ENCODE assay signal across 18 mouse cellular contexts in the genomic region with DNA sequence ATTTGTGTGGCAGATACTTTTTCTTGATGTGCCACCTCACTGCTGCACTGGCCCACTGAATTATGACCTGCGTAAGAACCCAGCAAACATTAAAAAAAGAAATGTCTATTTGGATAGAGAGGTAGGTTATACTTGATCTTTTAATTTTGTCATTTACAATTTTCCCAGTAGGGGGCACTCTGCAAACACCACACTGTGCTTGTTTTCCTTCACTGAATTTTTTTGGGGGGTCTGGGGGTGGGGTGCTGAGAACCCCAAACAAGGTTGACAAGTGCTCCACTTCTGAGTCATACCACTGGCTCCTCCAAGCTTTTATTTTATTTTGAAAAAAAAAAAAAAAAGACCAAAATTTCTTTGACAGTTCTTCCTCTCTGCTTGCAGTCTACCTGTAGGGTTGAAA. TPM values are rescaled to one million over a fixed set of nuclear protein-coding genes. Genes with fewer than 3 reads are reported as not detected.
DNase-seq lines count a peak whose midpoint lies in the region; ATAC-seq and TF ChIP-seq lines count a peak whose summit lies in the region.
"Had no signal": no experiment of that assay in that cellular context is flagged by ENCODE, and none has a peak within 500 bp of the region (broad histone marks: within the 10 kb centered on the region; RNA-seq: fewer than 3 reads in every experiment).

No protein-coding gene starts in this region.

- no peak overlapping the region for H3K9ac ChIP-seq in hindbrain, postnatal 0 days (replicated peaks; ENCODE audit: low read length)
- H3K9ac ChIP-seq in hindbrain, embryonic 14.5 days = no peak overlapping the region
- no peak overlapping the region for H3K9ac ChIP-seq in midbrain, postnatal 0 days (replicated peaks; ENCODE audit: low read length, poor library complexity, severe bottlenecking)
- no peak overlapping the region for H3K9ac ChIP-seq in midbrain, embryonic 13.5 days (replicated peaks)
- H3K9ac ChIP-seq in MEL (ENCODE audit: control insufficient read depth, low read depth, low read length, poor library complexity, severe bottlenecking) = no peak overlapping the region

- no peak for TF ChIP-seq EP300 in MEL (IDR thresholded peaks at IDR 0.05; ENCODE audit: low read depth in 1 of 2, low read length in 2 of 2)

- peak; percentile 30; the same call in 1 of the 2 replicates for TF ChIP-seq CTCF in hindbrain, postnatal 0 days (IDR thresholded peaks at IDR 0.05; ENCODE audit: low read depth)
- peak; percentile 38 for TF ChIP-seq CTCF in midbrain, postnatal 0 days (IDR thresholded peaks at IDR 0.05)
- peak in 2 of 3 experiments; percentile 13 to 47; a peak in 3 of 6 replicates for TF ChIP-seq CTCF in MEL (IDR thresholded peaks at IDR 0.05 in 2 of 3, conservative IDR thresholded peaks at IDR 0.05 in 1 of 3; ENCODE audit: control insufficient read depth in 1 of 3, insufficient read depth in 1 of 3, low read depth in 2 of 3, low read length in 3 of 3, poor library complexity in 1 of 3, severe bottlenecking in 1 of 3)

- WGBS in hindbrain, postnatal 0 days = 79% methylated on average over 1 of the region's 1 CpGs
- 79% methylated on average over 1 of the region's 1 CpGs for WGBS in hindbrain, embryonic 14.5 days
- WGBS in midbrain, postnatal 0 days = 86% methylated on average over 1 of the region's 1 CpGs
- WGBS in midbrain, embryonic 13.5 days = 59% methylated on average over 1 of the region's 1 CpGs

- TF ChIP-seq RAD21 in MEL (IDR thresholded peaks at IDR 0.05; ENCODE audit: low read depth, low read length) = peak; percentile 49

- no peak for DNase-seq in hindbrain, postnatal 0 days (ENCODE audit: low spot score)
- DNase-seq in hindbrain, embryonic 14.5 days (ENCODE audit: low spot score) = no peak
- DNase-seq in midbrain, postnatal 0 days (ENCODE audit: low spot score) = no peak
- no peak for DNase-seq in MEL (ENCODE audit: low read depth, low spot score)
- DNase-seq in splenic B cell, adult 2 months (ENCODE audit: low read depth, low spot score) = peak; percentile 48
- DNase-seq in layer of hippocampus, postnatal 25 days (ENCODE audit: extremely low spot score in 1 of 2, low spot score in 1 of 2) = no peak
- DNase-seq: adrenal gland, postnatal 14 days; heart, adult 18-20 months; heart, postnatal 10 days; lung, adult 2 months; right cerebral cortex, postnatal 14 days had no signal

- H3K4me3 ChIP-seq in hindbrain, postnatal 0 days (ENCODE audit: low read length) = no peak overlapping the region
- H3K4me3 ChIP-seq in hindbrain, embryonic 14.5 days (replicated peaks; ENCODE audit: low read length) = no peak overlapping the region
- no peak overlapping the region for H3K4me3 ChIP-seq in midbrain, postnatal 0 days (ENCODE audit: low read depth, low read length)
- no peak overlapping the region for H3K4me3 ChIP-seq in midbrain, embryonic 13.5 days (replicated peaks)
- H3K4me3 ChIP-seq in MEL (ENCODE audit: control insufficient read depth in 1 of 2, insufficient read depth in 1 of 2, low read depth in 2 of 2, low read length in 2 of 2) = no peak overlapping the region

- ATAC-seq in hindbrain, postnatal 0 days = no peak
- ATAC-seq in hindbrain, embryonic 14.5 days (ENCODE audit: low FRiP score) = no peak
- ATAC-seq in midbrain, postnatal 0 days (ENCODE audit: low FRiP score) = no peak
- ATAC-seq in midbrain, embryonic 13.5 days = no peak

- no peak for TF ChIP-seq POLR2A in MEL (IDR thresholded peaks at IDR 0.05; ENCODE audit: control insufficient read depth in 1 of 2, insufficient read depth in 1 of 2, low read depth in 1 of 2, low read length in 2 of 2, poor library complexity in 1 of 2)

- H3K79me2 ChIP-seq in MEL (ENCODE audit: control insufficient read depth, insufficient read depth, low read length, poor library complexity) = peaks cover 8% of the 10 kb centered on the region

- no peaks in the 10 kb centered on the region for H3K36me3 ChIP-seq in hindbrain, postnatal 0 days (ENCODE audit: insufficient read depth, low read length)
- no peaks in the 10 kb centered on the region for H3K36me3 ChIP-seq in hindbrain, embryonic 14.5 days (replicated peaks; ENCODE audit: control insufficient read depth, insufficient read depth)
- H3K36me3 ChIP-seq in midbrain, postnatal 0 days (ENCODE audit: insufficient read depth, low read length) = no peaks in the 10 kb centered on the region
- no peaks in the 10 kb centered on the region for H3K36me3 ChIP-seq in midbrain, embryonic 13.5 days
- H3K36me3 ChIP-seq in MEL (ENCODE audit: control insufficient read depth in 1 of 2, insufficient read depth in 2 of 2, low read length in 2 of 2) = peaks cover 0 to 7% of the 10 kb centered on the region in 2 experiments; a peak in 2 of 4 replicates
- H3K36me3 ChIP-seq in splenic B cell, adult 2 months (ENCODE audit: control insufficient read depth, insufficient read depth, low read length, poor library complexity, severe bottlenecking) = no peaks in the 10 kb centered on the region

- no peaks in the 10 kb centered on the region for H3K9me3 ChIP-seq in hindbrain, postnatal 0 days (ENCODE audit: low read length)
- no peaks in the 10 kb centered on the region for H3K9me3 ChIP-seq in hindbrain, embryonic 14.5 days (ENCODE audit: control insufficient read depth, low read length)
- no peaks in the 10 kb centered on the region for H3K9me3 ChIP-seq in midbrain, postnatal 0 days (ENCODE audit: low read length)
- no peaks in the 10 kb centered on the region for H3K9me3 ChIP-seq in midbrain, embryonic 13.5 days
- H3K9me3 ChIP-seq in MEL (replicated peaks; ENCODE audit: insufficient read depth, low read length) = no peaks in the 10 kb centered on the region

- H3K27me3 ChIP-seq in hindbrain, postnatal 0 days (ENCODE audit: insufficient read depth, low read length) = peaks cover 7% of the 10 kb centered on the region; the same call in 1 of the 2 replicates
- H3K27me3 ChIP-seq in hindbrain, embryonic 14.5 days (ENCODE audit: control insufficient read depth, insufficient read depth, low read length) = peaks cover 17% of the 10 kb centered on the region
- peaks cover 4% of the 10 kb centered on the region; the same call in 1 of the 2 replicates for H3K27me3 ChIP-seq in midbrain, postnatal 0 days (ENCODE audit: insufficient read depth, low read length)
- peaks cover 13% of the 10 kb centered on the region; the same call in 1 of the 2 replicates for H3K27me3 ChIP-seq in midbrain, embryonic 13.5 days
- peaks cover 5 to 6% of the 10 kb centered on the region in 2 experiments for H3K27me3 ChIP-seq in MEL (ENCODE audit: control insufficient read depth in 1 of 2, insufficient read depth in 2 of 2, low read length in 2 of 2)
- no peaks in the 10 kb centered on the region for H3K27me3 ChIP-seq in splenic B cell, adult 2 months (ENCODE audit: control insufficient read depth, insufficient read depth, low read length, poor library complexity, severe bottlenecking)

- H3K4me1 ChIP-seq in hindbrain, postnatal 0 days (ENCODE audit: insufficient read depth, low read length) = peaks cover 4% of the 10 kb centered on the region
- H3K4me1 ChIP-seq in hindbrain, embryonic 14.5 days (replicated peaks; ENCODE audit: control insufficient read depth, insufficient read depth, low read length) = peaks cover 11% of the 10 kb centered on the region
- peaks cover 4% of the 10 kb centered on the region; the same call in 1 of the 2 replicates for H3K4me1 ChIP-seq in midbrain, postnatal 0 days (ENCODE audit: insufficient read depth, low read length)
- peaks cover 12% of the 10 kb centered on the region for H3K4me1 ChIP-seq in midbrain, embryonic 13.5 days (replicated peaks)
- peaks cover 0 to 6% of the 10 kb centered on the region in 2 experiments; a peak in 2 of 4 replicates for H3K4me1 ChIP-seq in MEL (ENCODE audit: control insufficient read depth in 1 of 2, insufficient read depth in 2 of 2, low read length in 2 of 2)

- H3K27ac ChIP-seq in hindbrain, postnatal 0 days = no peak overlapping the region
- H3K27ac ChIP-seq in hindbrain, embryonic 14.5 days = no peak overlapping the region
- no peak overlapping the region for H3K27ac ChIP-seq in midbrain, postnatal 0 days (ENCODE audit: low read depth, low read length)
- no peak overlapping the region for H3K27ac ChIP-seq in midbrain, embryonic 13.5 days
- no peak overlapping the region for H3K27ac ChIP-seq in MEL (ENCODE audit: control insufficient read depth, low read depth, low read length)

- H3K4me2 ChIP-seq in hindbrain, postnatal 0 days (ENCODE audit: low read depth, low read length) = no peak overlapping the region
- no peak overlapping the region for H3K4me2 ChIP-seq in hindbrain, embryonic 14.5 days (replicated peaks)
- H3K4me2 ChIP-seq in midbrain, postnatal 0 days (ENCODE audit: low read depth, low read length, poor library complexity, severe bottlenecking) = no peak overlapping the region
- H3K4me2 ChIP-seq in midbrain, embryonic 13.5 days (replicated peaks) = no peak overlapping the region

RNA-seq across cellular contexts. Expression of a gene that starts 4.0 kb away (rescaled TPM):
- total RNA-seq in hindbrain, postnatal 0 days (2014; rRNA removed) = 42.9 and 44.5 TPM in 2 replicates
- 23.8 and 24.8 TPM in 2 replicates for polyA plus RNA-seq in hindbrain, postnatal 0 days (2015; fragmentation: Nextera tagmentation; extraction: Ambion mirVana)
- 46.0 and 50.2 TPM in 2 replicates for polyA plus RNA-seq in hindbrain, embryonic 14.5 days (2014; fragmentation: Nextera tagmentation; extraction: Ambion mirVana)
- total RNA-seq in midbrain, postnatal 0 days (2014; rRNA removed) = 51.9 and 62.2 TPM in 2 replicates
- 26.4 and 26.7 TPM in 2 replicates for polyA plus RNA-seq in midbrain, postnatal 0 days (2015; fragmentation: Nextera tagmentation; extraction: Ambion mirVana)
- 36.9 and 39.5 TPM in 2 replicates for polyA plus RNA-seq in midbrain, embryonic 13.5 days (2015; fragmentation: Nextera tagmentation; extraction: Ambion mirVana)
- total RNA-seq in MEL (2012; rRNA removed) = 23.3 and 24.2 TPM in 2 replicates
- polyA plus RNA-seq in MEL (2012; ENCODE audit: insufficient read depth in 1 of 2, insufficient read length in 2 of 2, low read depth in 1 of 2, low replicate concordance in 2 of 2, missing spikeins in 1 of 2) = 10 to 100 TPM; 32.8 to 37.9 TPM
- 10 to 100 TPM; 76.0 to 81.7 TPM for total RNA-seq in layer of hippocampus, postnatal 25 days (2021)

RNA-seq across cellular contexts. Expression of a gene that starts 10.8 kb away (rescaled TPM):
- not detected in 2 replicates for total RNA-seq in hindbrain, postnatal 0 days (2014; rRNA removed)
- polyA plus RNA-seq in hindbrain, postnatal 0 days (2015; fragmentation: Nextera tagmentation; extraction: Ambion mirVana) = not detected in 2 replicates
- not detected in 2 replicates for polyA plus RNA-seq in hindbrain, embryonic 14.5 days (2014; fragmentation: Nextera tagmentation; extraction: Ambion mirVana)
- total RNA-seq in midbrain, postnatal 0 days (2014; rRNA removed) = not detected in 2 replicates
- not detected in 2 replicates for polyA plus RNA-seq in midbrain, postnatal 0 days (2015; fragmentation: Nextera tagmentation; extraction: Ambion mirVana)
- not detected in 2 replicates for polyA plus RNA-seq in midbrain, embryonic 13.5 days (2015; fragmentation: Nextera tagmentation; extraction: Ambion mirVana)
- 0.35 and 0.42 TPM in 2 replicates for total RNA-seq in MEL (2012; rRNA removed)
- polyA plus RNA-seq in MEL (2012; ENCODE audit: insufficient read depth in 1 of 2, insufficient read length in 2 of 2, low read depth in 1 of 2, low replicate concordance in 2 of 2, missing spikeins in 1 of 2) = under 1 TPM in 1 of 2 experiments, not detected in 1; 0.47 TPM
- total RNA-seq in layer of hippocampus, postnatal 25 days (2021) = not detected
- total RNA-seq: layer of hippocampus, postnatal 14 days had no signal
- polyA plus RNA-seq: forebrain, embryonic 11.5 days; kidney, embryonic 16.5 days had no signal

RNA-seq across cellular contexts. Expression of a gene that starts 12.1 kb away (rescaled TPM):
- not detected in 2 replicates for total RNA-seq in hindbrain, postnatal 0 days (2014; rRNA removed)
- polyA plus RNA-seq in hindbrain, postnatal 0 days (2015; fragmentation: Nextera tagmentation; extraction: Ambion mirVana) = 0.09 TPM in 1 of 2 replicates, not detected in the other
- not detected in 2 replicates for polyA plus RNA-seq in hindbrain, embryonic 14.5 days (2014; fragmentation: Nextera tagmentation; extraction: Ambion mirVana)
- not detected in 2 replicates for total RNA-seq in midbrain, postnatal 0 days (2014; rRNA removed)
- not detected in 2 replicates for polyA plus RNA-seq in midbrain, postnatal 0 days (2015; fragmentation: Nextera tagmentation; extraction: Ambion mirVana)
- not detected in 2 replicates for polyA plus RNA-seq in midbrain, embryonic 13.5 days (2015; fragmentation: Nextera tagmentation; extraction: Ambion mirVana)
- total RNA-seq in MEL (2012; rRNA removed) = 0.10 TPM in 1 of 2 replicates, not detected in the other
- not detected for polyA plus RNA-seq in MEL (2012; ENCODE audit: insufficient read depth in 1 of 2, insufficient read length in 2 of 2, low read depth in 1 of 2, low replicate concordance in 2 of 2, missing spikeins in 1 of 2)
- not detected for total RNA-seq in layer of hippocampus, postnatal 25 days (2021)
- total RNA-seq: layer of hippocampus, postnatal 14 days had no signal
- polyA plus RNA-seq: embryonic facial prominence, embryonic 14.5 days; forebrain, embryonic 11.5 days; kidney, embryonic 16.5 days; limb, embryonic 11.5 days; stomach, embryonic 14.5 days had no signal

RNA-seq across cellular contexts. Expression of a gene that starts 40.0 kb away (rescaled TPM):
- total RNA-seq in hindbrain, postnatal 0 days (2014; rRNA removed) = not detected in 2 replicates
- 0.16 and 0.20 TPM in 2 replicates for polyA plus RNA-seq in hindbrain, postnatal 0 days (2015; fragmentation: Nextera tagmentation; extraction: Ambion mirVana)
- 0.20 and 0.22 TPM in 2 replicates for polyA plus RNA-seq in hindbrain, embryonic 14.5 days (2014; fragmentation: Nextera tagmentation; extraction: Ambion mirVana)
- total RNA-seq in midbrain, postnatal 0 days (2014; rRNA removed) = not detected in 2 replicates
- 0.11 and 0.15 TPM in 2 replicates for polyA plus RNA-seq in midbrain, postnatal 0 days (2015; fragmentation: Nextera tagmentation; extraction: Ambion mirVana)
- polyA plus RNA-seq in midbrain, embryonic 13.5 days (2015; fragmentation: Nextera tagmentation; extraction: Ambion mirVana) = not detected in 2 replicates
- total RNA-seq in MEL (2012; rRNA removed) = not detected in 2 replicates
- not detected for polyA plus RNA-seq in MEL (2012; ENCODE audit: insufficient read depth in 1 of 2, insufficient read length in 2 of 2, low read depth in 1 of 2, low replicate concordance in 2 of 2, missing spikeins in 1 of 2)
- total RNA-seq in layer of hippocampus, postnatal 25 days (2021) = not detected
- total RNA-seq: layer of hippocampus, postnatal 14 days had no signal
- polyA plus RNA-seq: forebrain, embryonic 11.5 days; kidney, embryonic 16.5 days; limb, embryonic 11.5 days; stomach, embryonic 14.5 days had no signal

RNA-seq across cellular contexts. Expression of a gene that starts 48.9 kb away (rescaled TPM):
- total RNA-seq in hindbrain, postnatal 0 days (2014; rRNA removed) = 217 and 223 TPM in 2 replicates
- polyA plus RNA-seq in hindbrain, postnatal 0 days (2015; fragmentation: Nextera tagmentation; extraction: Ambion mirVana) = 1,057 and 1,065 TPM in 2 replicates
- 774 and 980 TPM in 2 replicates for polyA plus RNA-seq in hindbrain, embryonic 14.5 days (2014; fragmentation: Nextera tagmentation; extraction: Ambion mirVana)
- total RNA-seq in midbrain, postnatal 0 days (2014; rRNA removed) = 204 and 253 TPM in 2 replicates
- polyA plus RNA-seq in midbrain, postnatal 0 days (2015; fragmentation: Nextera tagmentation; extraction: Ambion mirVana) = 870 and 874 TPM in 2 replicates
- 725 and 775 TPM in 2 replicates for polyA plus RNA-seq in midbrain, embryonic 13.5 days (2015; fragmentation: Nextera tagmentation; extraction: Ambion mirVana)
- 719 and 722 TPM in 2 replicates for total RNA-seq in MEL (2012; rRNA removed)
- polyA plus RNA-seq in MEL (2012; ENCODE audit: insufficient read depth in 1 of 2, insufficient read length in 2 of 2, low read depth in 1 of 2, low replicate concordance in 2 of 2, missing spikeins in 1 of 2) = 100 to 1,000 TPM in 1 of 2 experiments, not detected in 1; 320 TPM
- 100 to 1,000 TPM; 300 to 376 TPM for total RNA-seq in layer of hippocampus, postnatal 25 days (2021)
